In the genomic region with DNA sequence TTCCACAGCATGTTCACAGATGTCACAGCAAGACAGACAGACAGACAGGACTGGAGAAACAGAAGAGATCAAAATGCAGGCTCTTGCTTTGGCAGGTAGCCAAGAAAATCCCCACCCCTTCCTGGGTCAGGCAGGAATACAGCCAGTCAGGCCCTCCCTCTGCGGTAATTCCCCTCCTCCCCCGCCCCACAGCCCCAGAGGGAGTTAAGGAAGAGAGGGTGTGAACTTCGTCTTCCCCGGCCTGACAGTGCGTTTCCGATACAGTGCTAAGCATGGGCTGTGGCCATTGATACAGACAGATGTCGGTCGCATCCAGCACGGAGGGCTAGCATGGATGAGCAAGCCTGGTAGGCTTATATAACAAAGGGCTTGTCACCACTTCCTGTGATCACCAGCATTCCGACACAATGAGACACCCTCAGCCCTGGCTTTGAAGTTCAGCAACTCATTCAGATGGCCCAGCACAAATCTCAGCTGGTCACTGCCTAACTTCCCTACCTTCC, we compare ENCODE assay signal across 8 mouse cellular contexts. TPM values are rescaled to one million over a fixed set of nuclear protein-coding genes. Genes with fewer than 3 reads are reported as not detected.
A peak's percentile ranks its signal among the peaks of the same experiment; 100 is the strongest.
DNase-seq lines count a peak whose midpoint lies in the region; ATAC-seq lines count a peak whose summit lies in the region.

No protein-coding gene starts in this region.

- H3K36me3 ChIP-seq in embryonic facial prominence, embryonic 13.5 days = no peaks in the 10 kb centered on the region
- no peaks in the 10 kb centered on the region for H3K36me3 ChIP-seq in limb, embryonic 11.5 days (ENCODE audit: control insufficient read depth, insufficient read depth, low read length)
- no peaks in the 10 kb centered on the region for H3K36me3 ChIP-seq in midbrain, embryonic 10.5 days

- peaks cover 74% of the 10 kb centered on the region for H3K4me1 ChIP-seq in embryonic facial prominence, embryonic 13.5 days
- H3K4me1 ChIP-seq in limb, embryonic 11.5 days (ENCODE audit: control insufficient read depth, insufficient read depth, low read length) = peaks cover 38% of the 10 kb centered on the region
- peaks cover 71% of the 10 kb centered on the region for H3K4me1 ChIP-seq in midbrain, embryonic 10.5 days

- H3K27me3 ChIP-seq in embryonic facial prominence, embryonic 13.5 days = no peaks in the 10 kb centered on the region
- H3K27me3 ChIP-seq in limb, embryonic 11.5 days (ENCODE audit: control insufficient read depth, insufficient read depth, low read length) = no peaks in the 10 kb centered on the region
- H3K27me3 ChIP-seq in midbrain, embryonic 10.5 days (ENCODE audit: low read depth, poor library complexity, severe bottlenecking) = peaks cover 55% of the 10 kb centered on the region

- H3K4me2 ChIP-seq in embryonic facial prominence, embryonic 13.5 days = peak overlapping the region; percentile 46
- H3K4me2 ChIP-seq in limb, embryonic 11.5 days (ENCODE audit: low read depth, severe bottlenecking) = peak overlapping the region; percentile 22; the same call in 1 of the 2 replicates

- no peak overlapping the region for H3K4me3 ChIP-seq in embryonic facial prominence, embryonic 13.5 days
- no peak overlapping the region for H3K4me3 ChIP-seq in limb, embryonic 11.5 days (ENCODE audit: low read depth, low read length)
- H3K4me3 ChIP-seq in midbrain, embryonic 10.5 days = peak overlapping the region; percentile 31

- WGBS in embryonic facial prominence, embryonic 13.5 days = 2% methylated on average over 10 of the region's 10 CpGs
- whole genome bisulfite sequencing in limb, embryonic 11.5 days = 4% methylated on average over 10 of the region's 10 CpGs
- 0% methylated on average over 10 of the region's 10 CpGs for WGBS in midbrain, embryonic 10.5 days

- H3K9ac ChIP-seq in embryonic facial prominence, embryonic 13.5 days = peak overlapping the region; percentile 46; the same call in 1 of the 2 replicates
- no peak overlapping the region for H3K9ac ChIP-seq in limb, embryonic 11.5 days (ENCODE audit: low read length)

- no peaks in the 10 kb centered on the region for H3K9me3 ChIP-seq in embryonic facial prominence, embryonic 13.5 days
- H3K9me3 ChIP-seq in limb, embryonic 11.5 days (ENCODE audit: control insufficient read depth, low read length) = no peaks in the 10 kb centered on the region
- no peaks in the 10 kb centered on the region for H3K9me3 ChIP-seq in midbrain, embryonic 10.5 days (replicated peaks)

- DNase-seq in thymus, postnatal 0 days (ENCODE audit: low spot score) = peak; percentile 15
- DNase-seq in thymus, adult 18-20 months = no peak
- DNase-seq in heart, postnatal 4 days = peak; percentile 67
- DNase-seq in limb, embryonic 11.5 days (ENCODE audit: low spot score) = peak; percentile 53
- peak; percentile 75 for DNase-seq in midbrain, embryonic 10.5 days (ENCODE audit: low spot score)
- peak; percentile 17 to 22 for DNase-seq in thymus, postnatal 36 days
- DNase-seq in left cerebral cortex, adult 8-10 months (ENCODE audit: low spot score in 2 of 2) = no peak

- peak overlapping the region; percentile 69 for H3K27ac ChIP-seq in embryonic facial prominence, embryonic 13.5 days
- H3K27ac ChIP-seq in limb, embryonic 11.5 days (replicated peaks; ENCODE audit: low read depth, low read length) = no peak overlapping the region
- H3K27ac ChIP-seq in midbrain, embryonic 10.5 days (replicated peaks) = peak overlapping the region; percentile 46; the same call in 1 of the 2 replicates

- no peak for ATAC-seq in embryonic facial prominence, embryonic 13.5 days (ENCODE audit: insufficient number of reproducible peaks, insufficient read depth, low FRiP score, low TSS enrichment, low read depth)
- no peak for ATAC-seq in limb, embryonic 11.5 days (ENCODE audit: insufficient number of reproducible peaks, low FRiP score, low TSS enrichment, low read depth)

RNA-seq across cellular contexts. Expression of gene Shb, which starts 18.4 kb away (rescaled TPM):
- 3.9 and 4.7 TPM in 2 replicates for polyA plus RNA-seq in thymus, postnatal 0 days (2015; fragmentation: Nextera tagmentation; extraction: Ambion mirVana)
- polyA plus RNA-seq in embryonic facial prominence, embryonic 13.5 days (2015; fragmentation: Nextera tagmentation; extraction: Ambion mirVana) = 3.8 and 4.2 TPM in 2 replicates
- 10 to 100 TPM; 69.3 to 70.9 TPM for total RNA-seq in heart, postnatal 4 days (2021)
- polyA plus RNA-seq in limb, embryonic 11.5 days (2014; fragmentation: Nextera tagmentation; extraction: Ambion mirVana) = 6.4 and 6.5 TPM in 2 replicates
- polyA plus RNA-seq in midbrain, embryonic 10.5 days (2016; fragmentation: Nextera tagmentation; extraction: Ambion mirVana) = 1.2 and 2.5 TPM in 2 replicates
- 10 to 100 TPM; 17.1 to 20.0 (median 18.9) TPM for total RNA-seq in left cerebral cortex, adult 8-10 months (2022)

Comparison
In these comparisons a context has a peak if more than half of its experiments do, and no peak if none do; other contexts are left out.
1. DNase-seq: peak in thymus, postnatal 0 days (single experiment), heart, postnatal 4 days (single experiment), limb, embryonic 11.5 days (single experiment), midbrain, embryonic 10.5 days (single experiment) and thymus, postnatal 36 days (2 of 2); none in thymus, adult 18-20 months (0 of 2) and left cerebral cortex, adult 8-10 months (0 of 2).